Mouse (Mus musculus): ENCODE measurements around the gene Ccdc39.

Ccdc39 gene

DNA sequence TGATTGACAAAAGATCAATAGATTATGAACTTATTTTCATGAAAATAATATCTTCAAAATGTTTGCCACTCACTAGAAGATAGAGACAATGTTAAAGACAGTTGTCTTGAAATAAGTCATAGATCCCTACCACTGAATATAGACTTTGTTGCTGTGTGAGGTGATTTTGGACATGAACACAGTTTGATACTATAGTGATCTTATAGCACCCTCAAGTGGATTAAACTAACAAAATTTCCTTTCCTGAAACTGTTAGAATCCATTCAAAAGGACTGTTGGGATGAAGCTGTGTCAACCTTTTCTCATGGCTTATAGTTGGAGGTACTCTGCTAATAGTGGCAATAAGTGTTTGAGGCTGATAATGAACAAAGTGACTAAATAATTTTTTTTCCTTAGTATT lies 53.1 kb downstream of the Ccdc39 start:
- no peak for DNase-seq (ENCODE audit: low spot score in 2 of 2)

All from thymus, postnatal 10 days (tissue).